ENCODE assay signal across 8 mouse cellular contexts in genomic region chr8:111941101-111941454, GRCm38 (mm10). TPM values are rescaled to one million over a fixed set of nuclear protein-coding genes. Genes with fewer than 3 reads are reported as not detected.
A peak's percentile ranks its signal among the peaks of the same experiment; 100 is the strongest.
DNase-seq lines count a peak whose midpoint lies in the region; ATAC-seq and TF ChIP-seq lines count a peak whose summit lies in the region.

No protein-coding gene starts in this region.

- H3K4me3 ChIP-seq in layer of hippocampus, adult 2 months = peak overlapping the region; percentile 91
- H3K4me3 ChIP-seq in hindbrain, embryonic 15.5 days = peak overlapping the region; percentile 89
- H3K4me3 ChIP-seq in limb, embryonic 14.5 days (replicated peaks; ENCODE audit: low read length) = peak overlapping the region; percentile 87
- peak overlapping the region; percentile 99 for H3K4me3 ChIP-seq in midbrain, embryonic 12.5 days

- peak overlapping the region; percentile 99 for H3K4me2 ChIP-seq in hindbrain, embryonic 15.5 days
- H3K4me2 ChIP-seq in limb, embryonic 14.5 days (replicated peaks; ENCODE audit: low read depth, low read length, severe bottlenecking) = peak overlapping the region; percentile 91
- H3K4me2 ChIP-seq in midbrain, embryonic 12.5 days (replicated peaks) = peak overlapping the region; percentile 93

- H3K4me1 ChIP-seq in hindbrain, embryonic 15.5 days (replicated peaks) = peaks cover 23% of the 10 kb centered on the region
- peaks cover 12% of the 10 kb centered on the region for H3K4me1 ChIP-seq in limb, embryonic 14.5 days (ENCODE audit: control insufficient read depth, insufficient read depth, low read length)
- H3K4me1 ChIP-seq in midbrain, embryonic 12.5 days = peaks cover 18% of the 10 kb centered on the region

- 1% methylated on average over 23 of the region's 23 CpGs for WGBS in hindbrain, embryonic 15.5 days
- WGBS in limb, embryonic 14.5 days = under 1% methylated on average over 21 of the region's 23 CpGs
- 0% methylated on average over 23 of the region's 23 CpGs for WGBS in midbrain, embryonic 12.5 days

- TF ChIP-seq CTCF in layer of hippocampus, adult 2 months (conservative IDR thresholded peaks at IDR 0.05) = no peak

- H3K27ac ChIP-seq in layer of hippocampus, adult 2 months = peak overlapping the region; percentile 92
- H3K27ac ChIP-seq in hindbrain, embryonic 15.5 days (replicated peaks) = peak overlapping the region; percentile 82
- H3K27ac ChIP-seq in limb, embryonic 14.5 days (replicated peaks; ENCODE audit: low read depth, low read length) = peak overlapping the region; percentile 45; the same call in 1 of the 2 replicates
- H3K27ac ChIP-seq in midbrain, embryonic 12.5 days (replicated peaks) = peak overlapping the region; percentile 78; the same call in 1 of the 2 replicates

- H3K36me3 ChIP-seq in hindbrain, embryonic 15.5 days = peaks cover 22% of the 10 kb centered on the region
- peaks cover 30% of the 10 kb centered on the region for H3K36me3 ChIP-seq in limb, embryonic 14.5 days (ENCODE audit: control insufficient read depth, insufficient read depth, low read length)
- peaks cover 41% of the 10 kb centered on the region for H3K36me3 ChIP-seq in midbrain, embryonic 12.5 days

- no peak for TF ChIP-seq POLR2A in limb, embryonic 14.5 days (IDR thresholded peaks at IDR 0.05; ENCODE audit: borderline replicate concordance, extremely low read depth, insufficient read depth, insufficient read length)

- DNase-seq in layer of hippocampus, adult 2 months (ENCODE audit: low spot score in 2 of 2) = peak; percentile 18 to 39
- no peak for DNase-seq in layer of hippocampus, adult 9-10 months (ENCODE audit: low spot score)
- DNase-seq in c-Kit-positive CD71-positive TER-119-negative erythroid progenitor cells, embryonic 14.5 days (ENCODE audit: low read depth) = peak; percentile 57
- peak; percentile 15 to 23 for DNase-seq in frontal cortex, postnatal 14 days (ENCODE audit: low spot score in 2 of 2)
- DNase-seq in limb, embryonic 14.5 days (ENCODE audit: low spot score) = peak; percentile 51
- peak; percentile 42 to 46 for DNase-seq in spleen, adult 18-20 months

- ATAC-seq in hindbrain, embryonic 15.5 days (ENCODE audit: low FRiP score, low read depth) = peak; percentile 16; the same call in 1 of the 2 replicates
- no peak for ATAC-seq in limb, embryonic 14.5 days (ENCODE audit: low FRiP score, low read depth)
- peak; percentile 14; the same call in 1 of the 2 replicates for ATAC-seq in midbrain, embryonic 12.5 days (ENCODE audit: low FRiP score, low read depth)

- H3K9ac ChIP-seq in hindbrain, embryonic 15.5 days = peak overlapping the region; percentile 86
- peak overlapping the region; percentile 71 for H3K9ac ChIP-seq in limb, embryonic 14.5 days (ENCODE audit: low read depth, low read length, severe bottlenecking)
- peak overlapping the region; percentile 94 for H3K9ac ChIP-seq in midbrain, embryonic 12.5 days (replicated peaks)

- H3K9me3 ChIP-seq in hindbrain, embryonic 15.5 days = no peaks in the 10 kb centered on the region
- H3K9me3 ChIP-seq in limb, embryonic 14.5 days (ENCODE audit: control insufficient read depth, low read length) = no peaks in the 10 kb centered on the region
- H3K9me3 ChIP-seq in midbrain, embryonic 12.5 days = no peaks in the 10 kb centered on the region

- H3K27me3 ChIP-seq in hindbrain, embryonic 15.5 days = no peaks in the 10 kb centered on the region
- H3K27me3 ChIP-seq in limb, embryonic 14.5 days (ENCODE audit: control insufficient read depth, insufficient read depth, low read length) = no peaks in the 10 kb centered on the region
- no peaks in the 10 kb centered on the region for H3K27me3 ChIP-seq in midbrain, embryonic 12.5 days

RNA-seq across cellular contexts. Expression of gene Gabarapl2, which starts 0.6 kb away (rescaled TPM):
- total RNA-seq in layer of hippocampus, adult 2 months (2021) = 100 to 1,000 TPM; 208 to 225 TPM
- polyA plus RNA-seq in hindbrain, embryonic 15.5 days (2015; fragmentation: Nextera tagmentation; extraction: Ambion mirVana) = 431 and 452 TPM in 2 replicates
- 55.6 and 56.6 TPM in 2 replicates for polyA plus RNA-seq in limb, embryonic 14.5 days (2012; rRNA removed)
- 148 and 163 TPM in 2 replicates for polyA plus RNA-seq in limb, embryonic 14.5 days (2014; fragmentation: Nextera tagmentation; extraction: Ambion mirVana)
- 351 and 359 TPM in 2 replicates for polyA plus RNA-seq in midbrain, embryonic 12.5 days (2016; fragmentation: Nextera tagmentation; extraction: Ambion mirVana)

RNA-seq across cellular contexts. Expression of gene Tmem231, which starts 7.4 kb away (rescaled TPM):
- total RNA-seq in layer of hippocampus, adult 2 months (2021) = 10 to 100 TPM; 11.7 to 13.9 TPM
- polyA plus RNA-seq in hindbrain, embryonic 15.5 days (2015; fragmentation: Nextera tagmentation; extraction: Ambion mirVana) = 17.6 and 18.9 TPM in 2 replicates
- polyA plus RNA-seq in limb, embryonic 14.5 days (2012; rRNA removed) = 16.3 and 19.8 TPM in 2 replicates
- polyA plus RNA-seq in limb, embryonic 14.5 days (2014; fragmentation: Nextera tagmentation; extraction: Ambion mirVana) = 15.7 and 17.9 TPM in 2 replicates
- 19.8 and 20.9 TPM in 2 replicates for polyA plus RNA-seq in midbrain, embryonic 12.5 days (2016; fragmentation: Nextera tagmentation; extraction: Ambion mirVana)

RNA-seq across cellular contexts. Expression of gene Chst5, which starts 30.8 kb away (rescaled TPM):
- under 1 TPM; 0.44 to 0.79 TPM for total RNA-seq in layer of hippocampus, adult 2 months (2021)
- 3.2 and 4.9 TPM in 2 replicates for polyA plus RNA-seq in hindbrain, embryonic 15.5 days (2015; fragmentation: Nextera tagmentation; extraction: Ambion mirVana)
- polyA plus RNA-seq in limb, embryonic 14.5 days (2012; rRNA removed) = 11.7 and 17.0 TPM in 2 replicates
- polyA plus RNA-seq in limb, embryonic 14.5 days (2014; fragmentation: Nextera tagmentation; extraction: Ambion mirVana) = 12.1 and 12.2 TPM in 2 replicates
- polyA plus RNA-seq in midbrain, embryonic 12.5 days (2016; fragmentation: Nextera tagmentation; extraction: Ambion mirVana) = 2.7 and 3.1 TPM in 2 replicates

RNA-seq across cellular contexts. Expression of gene Adat1, which starts 51.0 kb away (rescaled TPM):
- 1 to 10 TPM; 6.9 TPM for total RNA-seq in layer of hippocampus, adult 2 months (2021)
- polyA plus RNA-seq in hindbrain, embryonic 15.5 days (2015; fragmentation: Nextera tagmentation; extraction: Ambion mirVana) = 7.8 and 8.0 TPM in 2 replicates
- polyA plus RNA-seq in limb, embryonic 14.5 days (2012; rRNA removed) = 11.4 and 12.2 TPM in 2 replicates
- 6.1 and 6.8 TPM in 2 replicates for polyA plus RNA-seq in limb, embryonic 14.5 days (2014; fragmentation: Nextera tagmentation; extraction: Ambion mirVana)
- 10.1 and 12.6 TPM in 2 replicates for polyA plus RNA-seq in midbrain, embryonic 12.5 days (2016; fragmentation: Nextera tagmentation; extraction: Ambion mirVana)
